Mouse (Mus musculus): ENCODE measurements at regions not wholly inside any gene's neighbourhood (a gene's known extent, or its start where the extent isn't known, plus 50 kb on each side); places are given as distances from the start of the nearest gene placed in this dataset.

- TF ChIP-seq POLR2A (IDR thresholded peaks at IDR 0.05; ENCODE audit: extremely low read depth, insufficient read depth, low read length) (no peak), CTCF (IDR thresholded peaks at IDR 0.05; ENCODE audit: extremely low read depth, insufficient read depth, low read length) (no peak)
These were observed 50.0 kb upstream of the Tiparp start for GRCm38 (mm10) chr3:65478215-65478614.
